Comparison of ENCODE assay signal across 9 mouse cellular contexts in the genomic region with DNA sequence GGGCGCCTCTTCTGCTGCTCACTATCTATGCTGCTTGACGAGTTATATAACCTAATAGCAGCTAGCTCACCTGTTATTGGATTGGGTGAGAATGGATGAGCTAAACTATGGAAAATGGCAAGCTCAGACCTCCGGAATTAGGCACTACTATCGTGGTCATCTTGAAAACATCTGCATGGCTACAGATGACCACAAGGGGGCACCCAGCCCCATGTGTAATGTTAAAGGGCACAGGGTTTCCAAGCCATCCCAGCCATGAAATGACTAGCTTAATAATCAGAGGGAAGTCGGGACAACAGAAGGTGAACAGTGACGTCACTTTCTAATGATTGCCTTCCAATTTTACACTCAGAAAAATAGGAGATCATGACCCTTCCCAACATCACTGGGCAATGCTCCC. TPM values are rescaled to one million over a fixed set of nuclear protein-coding genes. Genes with fewer than 3 reads are reported as not detected.
DNase-seq lines count a peak whose midpoint lies in the region.
"Had no signal": no experiment of that assay in that cellular context is flagged by ENCODE, and none has a peak within 500 bp of the region (broad histone marks: within the 10 kb centered on the region; RNA-seq: fewer than 3 reads in every experiment).

No protein-coding gene starts in this region.

- DNase-seq in layer of hippocampus, adult 11-12 months (ENCODE audit: low spot score) = peak; percentile 52
- no peak for DNase-seq in layer of hippocampus, adult 9-10 months (ENCODE audit: low spot score)
- peak; percentile 66 for DNase-seq in Muller cell, postnatal 12 days (ENCODE audit: inconsistent ontology term)
- peak; percentile 65 for DNase-seq in cerebellum, adult 9-10 months
- DNase-seq in gastrocnemius, postnatal 36 days = peak; percentile 46 to 56
- DNase-seq in layer of hippocampus, postnatal 14 days (ENCODE audit: low spot score in 2 of 2) = peak; percentile 18 to 56
- peak; percentile 8 for DNase-seq in ovary, adult 18-20 months (ENCODE audit: low spot score)
- DNase-seq in urinary bladder, postnatal 4 days (ENCODE audit: low spot score in 2 of 2) = peak; percentile 26 to 65
- DNase-seq: liver, embryonic 13.5 days had no signal

- intact Hi-C loops in gastrocnemius, postnatal 36 days (cut with DNase I) = loop anchor here (5.0 kb wide), 2 partner anchors 125 to 305 kb away; no protein-coding TSS in a partner anchor

RNA-seq across cellular contexts. Expression of gene Mmd, which starts 57.7 kb away (rescaled TPM):
- total RNA-seq in gastrocnemius, postnatal 36 days (2021) = 1 to 10 TPM; 9.1 to 9.3 TPM
- 100 to 1,000 TPM; 337 to 345 TPM for total RNA-seq in layer of hippocampus, postnatal 14 days (2021)

Comparison
In these comparisons a context has a peak if more than half of its experiments do, and no peak if none do; other contexts are left out.
1. RNA of gene Mmd, which starts 57.7 kb away (total RNA-seq): 337 to 345 TPM in layer of hippocampus, postnatal 14 days; 9.1 to 9.3 TPM in gastrocnemius, postnatal 36 days; every median in the first group is over 10 times any median in the second.